ENCODE assay signal across 8 mouse cellular contexts in genomic region chr9:78552984-78553383, GRCm38 (mm10). TPM values are rescaled to one million over a fixed set of nuclear protein-coding genes. Genes with fewer than 3 reads are reported as not detected.
DNase-seq lines count a peak whose midpoint lies in the region; ATAC-seq and TF ChIP-seq lines count a peak whose summit lies in the region.

No protein-coding gene starts in this region.

- no peaks in the 10 kb centered on the region for H3K36me3 ChIP-seq in lung, embryonic 14.5 days (ENCODE audit: insufficient read depth)

- peak; percentile 98 for ATAC-seq in common myeloid progenitor, adult 5-6 weeks (replicated peaks; ENCODE audit: low read depth, poor library complexity, severe bottlenecking)
- ATAC-seq in lung, embryonic 14.5 days (ENCODE audit: insufficient read depth), result peak; percentile 35; the same call in 1 of the 2 replicates

- no peak overlapping the region for H3K9ac ChIP-seq in lung, embryonic 14.5 days

- peak; percentile 84 for TF ChIP-seq CTCF in lung, embryonic 14.5 days (IDR thresholded peaks at IDR 0.05; ENCODE audit: low read depth)

- no peak overlapping the region for H3K4me3 ChIP-seq in lung, embryonic 14.5 days (ENCODE audit: low read depth, low read length)

- H3K4me2 ChIP-seq in lung, embryonic 14.5 days, result no peak overlapping the region

- H3K27ac ChIP-seq in lung, embryonic 14.5 days (ENCODE audit: low read depth), result no peak overlapping the region

- no peaks in the 10 kb centered on the region for H3K4me1 ChIP-seq in lung, embryonic 14.5 days (ENCODE audit: insufficient read depth)

- 36% methylated on average over 12 of the region's 12 CpGs for WGBS in lung, embryonic 14.5 days

- 0 out of 2 replicates have a peak, but pooled peaks cover 3% of the 10 kb centered on the region for H3K9me3 ChIP-seq in lung, embryonic 14.5 days (ENCODE audit: low read depth, low read length)

- DNase-seq in A20 (ENCODE audit: low read depth, low spot score) (peak; percentile 66), WW6 (ENCODE audit: low read depth, low spot score) (peak; percentile 45)
- DNase-seq in gastrocnemius, postnatal 4 days (ENCODE audit: low spot score in 2 of 2), result peak; percentile 69 to 77
- DNase-seq in kidney, postnatal 36 days, result peak; percentile 81 to 92
- DNase-seq in lung, embryonic 14.5 days, result peak; percentile 94
- DNase-seq in ovary, postnatal 36 days (ENCODE audit: low spot score), result peak; percentile 66
- peak; percentile 78 for DNase-seq in thymus, postnatal 25 days

- H3K27me3 ChIP-seq in lung, embryonic 14.5 days (ENCODE audit: insufficient read depth, low read length), result no peaks in the 10 kb centered on the region

RNA-seq across cellular contexts. Expression of gene Slc17a5, which starts 34.9 kb away (rescaled TPM):
- 5.9 and 8.7 TPM in 2 replicates for total RNA-seq in common myeloid progenitor, adult 5-6 weeks (2017)
- 1 to 10 TPM; 7.6 to 7.9 TPM for total RNA-seq in gastrocnemius, postnatal 4 days (2021)
- 12.2 and 12.7 TPM in 2 replicates for polyA plus RNA-seq in lung, embryonic 14.5 days (2014; fragmentation: Nextera tagmentation; extraction: Ambion mirVana)
